Mouse (Mus musculus) forebrain, postnatal 0 days (tissue): ENCODE results near the gene Cpeb1. TPM values are rescaled to one million over a fixed set of nuclear protein-coding genes. Genes with fewer than 3 reads are reported as not detected.

Experiments
- ATAC-seq: fragments of 200-750 bp; cut with Nextera tagmentation; 2 replicates; pipeline ENCODE4 v1.8.0; 2017; ENCODE audit warnings: mild to moderate bottlenecking, moderate library complexity
- DNase-seq: peaks from one replicate; pipeline ENCODE4 v3.0.0-alpha.2; 2015
- H3K27ac ChIP-seq: fragments of 300-500 bp; sonication (generic); 2 replicates; pipeline ENCODE4 v1.5.1; 2014; ENCODE audit warnings: low read depth, mild to moderate bottlenecking, antibody characterized with exemption, low read length, moderate library complexity, mixed read lengths
- H3K27me3 ChIP-seq: fragments of 300-500 bp; sonication (generic); 2 replicates; pipeline ENCODE4 v1.6.1; 2014; ENCODE audit warnings: mild to moderate bottlenecking, low read length, mixed read lengths; ENCODE audit not compliant: insufficient read depth
- H3K36me3 ChIP-seq: fragments of 300-500 bp; sonication (generic); 2 replicates; pipeline ENCODE4 v1.6.1; 2014; ENCODE audit warnings: mild to moderate bottlenecking, moderate library complexity; ENCODE audit not compliant: insufficient read depth
- H3K4me1 ChIP-seq: fragments of 300-500 bp; sonication (generic); 2 replicates; pipeline ENCODE4 v1.6.1; 2014; ENCODE audit warnings: antibody characterized with exemption; ENCODE audit not compliant: insufficient read depth
- H3K4me2 ChIP-seq: fragments of 300-500 bp; sonication (generic); 2 replicates; pipeline ENCODE4 v1.6.1; 2014; ENCODE audit warnings: low read depth, mild to moderate bottlenecking, moderate library complexity
- H3K4me3 ChIP-seq: fragments of 300-500 bp; sonication (generic); 2 replicates; pipeline ENCODE4 v1.5.1; 2014; ENCODE audit warnings: low read depth, low read length, mixed read lengths
- H3K9ac ChIP-seq: fragments of 300-500 bp; sonication (generic); 2 replicates; pipeline ENCODE4 v1.6.1; 2014; ENCODE audit warnings: mild to moderate bottlenecking
- H3K9me3 ChIP-seq: fragments of 300-500 bp; sonication (generic); 2 replicates; pipeline ENCODE4 v1.6.1; 2016; ENCODE audit warnings: low read length
- CTCF ChIP-seq: sonication (generic); IDR thresholded peaks from 2 replicates; pipeline ENCODE4 v1.5.1; 2016; ENCODE audit warnings: antibody characterized with exemption, control low read depth, low read depth
- WGBS: fragments of 180-500 bp; shearing (Covaris S2); extraction: QIAGEN DNeasy Blood & Tissue Kit; methylation state at CpG from one replicate; pipeline ENCODE4 v1.1.7; 2014; 5-methylcytosine and 5-hydroxymethylcytosine counted together
- polyA plus RNA-seq: library from polyadenylated mRNA; unstranded; fragments of >200 nt; fragmentation: Nextera tagmentation; extraction: Ambion mirVana; gene quantifications from 2 replicates; pipeline ENCODE4 v1.2.1, GENCODE M21; 2015
- total RNA-seq: library from RNA; depleted of rRNA; stranded (reverse); fragments of >200 nt; gene quantifications from 2 replicates; pipeline ENCODE4 v1.2.3, GENCODE M21; 2014

The Cpeb1 gene
- total and polyA plus RNA-seq, 2 experiments from 2014 or later, result 5.1 to 6.7 TPM

DNA sequence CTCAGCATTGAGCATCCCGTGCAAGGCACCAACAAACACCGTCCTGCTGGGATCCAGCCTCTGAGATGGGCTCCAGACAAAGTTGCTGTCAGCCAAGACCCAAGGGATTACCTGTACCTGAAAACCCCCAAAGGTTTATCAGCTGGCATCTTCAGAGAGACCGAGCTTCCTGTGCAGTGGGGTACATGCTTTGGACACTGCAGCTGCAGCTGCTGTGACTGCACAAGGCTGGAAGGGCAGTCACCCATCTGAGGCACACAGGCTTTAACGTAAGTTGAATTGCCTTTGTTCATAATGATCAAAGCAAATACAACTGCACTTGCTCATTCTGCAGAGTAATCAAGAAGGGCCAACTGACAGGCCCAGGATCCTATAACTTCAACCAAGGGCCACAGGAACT, 103.4 kb downstream of the Cpeb1 start:
- Histone ChIP-seq H3K4me1 (no peaks in the 10 kb centered on the region), H3K4me2 (no peak overlapping the region), H3K27me3 (no peaks in the 10 kb centered on the region), H3K9me3 (no peaks in the 10 kb centered on the region), H3K36me3 (no peaks in the 10 kb centered on the region), H3K27ac (no peak overlapping the region), H3K4me3 (no peak overlapping the region), H3K9ac (no peak overlapping the region)
- no peak for TF ChIP-seq CTCF
- DNase-seq, result no peak
- no peak for ATAC-seq
- WGBS, result 77% methylated on average over 4 of the region's 4 CpGs

DNA sequence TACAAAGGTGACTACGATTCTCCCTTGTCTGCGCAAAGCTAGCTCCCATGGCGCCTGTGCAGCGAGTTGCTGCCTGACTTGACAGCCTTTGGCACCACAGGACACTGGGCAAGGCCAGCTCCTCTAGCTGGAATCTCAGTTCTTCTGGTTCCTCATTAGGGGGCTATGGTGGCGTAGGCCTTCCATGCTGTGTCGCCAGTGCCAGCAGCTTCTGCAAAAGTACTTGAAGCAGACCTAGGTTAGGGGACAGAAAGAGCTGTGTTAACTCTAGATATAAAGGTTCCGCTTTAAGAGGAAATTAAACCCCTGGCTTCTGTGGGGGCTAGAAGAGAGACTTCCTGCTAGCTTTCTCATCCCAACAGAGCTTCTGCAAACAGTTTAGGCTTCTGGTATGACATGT, 107.1 kb downstream of the Cpeb1 start:
- no peaks in the 10 kb centered on the region for H3K27me3 ChIP-seq
- DNase-seq (no peak), ATAC-seq (no peak)
- H3K4me1 ChIP-seq, result no peaks in the 10 kb centered on the region
- no peak overlapping the region for H3K4me2 ChIP-seq
- H3K9me3 ChIP-seq, result no peaks in the 10 kb centered on the region
- 44% methylated on average over 7 of the region's 7 CpGs for WGBS
- H3K36me3 ChIP-seq, result no peaks in the 10 kb centered on the region
- no peak for TF ChIP-seq CTCF
- no peak overlapping the region for H3K9ac ChIP-seq
- H3K4me3 ChIP-seq, result no peak overlapping the region
- H3K27ac ChIP-seq, result no peak overlapping the region

DNA sequence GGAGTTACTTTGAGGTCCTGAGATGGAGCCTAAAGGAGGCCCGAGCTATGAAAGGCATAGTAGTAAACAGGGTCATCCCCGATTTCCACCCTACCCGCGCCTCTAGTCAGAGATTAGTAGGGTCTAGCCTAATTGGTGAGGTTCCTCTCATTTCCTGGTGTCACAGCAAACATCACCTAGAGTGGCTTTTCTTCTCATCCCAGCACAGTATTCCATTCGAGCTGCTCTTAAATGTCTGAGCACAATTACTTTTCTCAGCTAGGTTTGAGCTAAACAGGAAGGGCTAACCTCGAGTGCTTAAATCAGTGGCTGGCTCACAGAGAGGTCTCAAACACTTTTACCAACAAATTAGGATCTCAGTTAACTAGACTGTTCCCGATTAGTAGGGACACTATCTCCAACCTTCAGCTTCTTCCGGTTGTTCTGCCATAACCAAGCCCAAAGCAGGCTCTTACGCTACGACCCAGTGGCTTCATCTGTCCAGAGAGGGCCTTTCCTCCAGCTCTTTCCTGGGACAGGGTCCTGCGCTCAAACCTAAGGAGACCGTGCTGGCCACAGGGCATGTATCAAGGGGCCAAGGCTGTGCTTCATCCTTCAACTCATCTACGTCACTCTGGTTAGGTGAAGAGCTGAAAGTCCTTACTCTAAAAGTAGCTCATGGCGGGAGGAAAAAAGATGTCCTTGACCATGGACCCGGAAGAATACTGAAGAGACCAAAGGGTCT, 109.7 kb downstream of the Cpeb1 start:
- Histone ChIP-seq H3K27ac (no peak overlapping the region; the same call in 1 of the 2 replicates), H3K4me3 (peak overlapping the region; percentile 84), H3K36me3 (peaks cover 12% of the 10 kb centered on the region), H3K4me2 (peak overlapping the region; percentile 45), H3K27me3 (no peaks in the 10 kb centered on the region), H3K4me1 (no peaks in the 10 kb centered on the region), H3K9me3 (no peaks in the 10 kb centered on the region), H3K9ac (peak overlapping the region; percentile 50)
- WGBS, result 61% methylated on average over 15 of the region's 15 CpGs
- DNase-seq (no peak), ATAC-seq (peak; percentile 50; the same call in 1 of the 2 replicates)
- TF ChIP-seq CTCF, result no peak

DNA sequence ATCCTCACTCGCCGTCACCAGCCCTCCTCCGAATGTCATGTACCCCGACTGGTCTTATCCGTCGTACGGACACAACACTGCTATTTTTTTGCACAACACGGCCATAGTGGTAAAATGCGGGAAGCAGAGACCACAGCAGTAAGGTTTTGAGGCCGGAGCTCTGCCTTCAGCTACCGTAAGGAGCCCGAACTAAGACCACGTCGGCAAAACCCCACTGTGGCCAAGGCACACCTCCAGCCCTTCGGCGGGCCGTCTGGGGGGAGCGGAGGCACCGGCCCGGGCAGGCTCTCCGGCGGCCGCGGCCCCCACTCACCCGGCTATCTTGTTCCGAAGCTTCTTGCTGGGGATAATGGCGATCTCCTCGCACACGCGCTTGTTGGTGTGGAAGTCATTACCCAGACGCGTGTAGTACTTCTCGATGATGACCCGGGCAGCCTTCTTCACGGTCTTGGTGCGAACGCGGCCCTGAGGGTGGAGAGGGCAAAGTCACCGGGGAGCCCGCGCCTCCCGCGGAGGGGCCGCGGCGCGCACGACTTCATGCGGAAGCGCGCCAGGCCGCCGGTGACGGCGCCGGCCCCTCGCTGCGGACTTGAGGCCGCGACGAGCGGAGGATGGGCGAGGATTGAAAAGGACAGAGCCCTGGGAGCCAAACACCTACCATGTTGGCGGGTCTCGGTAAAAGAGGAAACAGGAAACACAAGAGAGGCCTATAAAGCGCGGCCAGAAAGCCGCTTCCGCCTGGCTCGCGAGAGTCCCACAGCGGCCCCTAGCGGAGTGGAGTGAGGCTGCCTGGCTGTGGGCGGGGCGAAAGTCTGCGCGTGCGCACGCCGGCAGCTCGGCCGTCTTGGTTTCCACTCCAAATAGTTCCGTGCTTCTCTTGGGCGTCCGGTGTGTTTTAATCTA, 110.5 kb downstream of the Cpeb1 start, which contains the start of gene Rps17:
Gene Rps17 (minus strand): TSS at position 711 of the 903 bp plus-strand sequence.
- WGBS, result 1% methylated on average over 85 of the region's 85 CpGs
- Histone ChIP-seq H3K27me3 (no peaks in the 10 kb centered on the region), H3K4me1 (no peaks in the 10 kb centered on the region), H3K36me3 (peaks cover 20% of the 10 kb centered on the region), H3K27ac (peak within 1 kb of the TSS; percentile 69), H3K9ac (peak within 1 kb of the TSS; percentile 93), H3K4me3 (peak within 1 kb of the TSS; percentile 84), H3K9me3 (no peaks in the 10 kb centered on the region), H3K4me2 (peak within 1 kb of the TSS; percentile 79)
- ATAC-seq (peak; percentile 95), DNase-seq (peak; percentile 98)
- peak; percentile 95 for TF ChIP-seq CTCF

DNA sequence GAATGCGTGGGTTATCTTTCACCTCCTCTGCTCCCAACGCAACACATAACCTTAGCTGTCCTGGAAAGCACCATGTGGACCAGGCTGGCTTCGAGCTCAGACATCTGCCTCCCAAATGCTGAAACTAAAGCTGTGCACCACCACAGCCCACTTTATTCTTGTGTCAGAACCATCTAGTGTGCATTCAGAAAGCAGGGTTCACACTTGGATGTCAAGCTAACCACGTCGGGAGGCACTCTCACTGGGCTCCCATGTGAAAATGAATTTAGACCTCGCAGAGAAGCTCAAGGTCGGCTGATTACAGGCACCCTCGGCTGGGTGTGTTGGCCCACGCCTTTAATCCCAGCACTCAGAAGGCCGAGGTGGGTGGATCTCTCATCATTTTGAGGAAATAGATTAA, 111.4 kb downstream of the Cpeb1 start:
- no peak for DNase-seq
- 13% methylated on average over 10 of the region's 10 CpGs for WGBS
- no peak overlapping the region for H3K27ac ChIP-seq

DNA sequence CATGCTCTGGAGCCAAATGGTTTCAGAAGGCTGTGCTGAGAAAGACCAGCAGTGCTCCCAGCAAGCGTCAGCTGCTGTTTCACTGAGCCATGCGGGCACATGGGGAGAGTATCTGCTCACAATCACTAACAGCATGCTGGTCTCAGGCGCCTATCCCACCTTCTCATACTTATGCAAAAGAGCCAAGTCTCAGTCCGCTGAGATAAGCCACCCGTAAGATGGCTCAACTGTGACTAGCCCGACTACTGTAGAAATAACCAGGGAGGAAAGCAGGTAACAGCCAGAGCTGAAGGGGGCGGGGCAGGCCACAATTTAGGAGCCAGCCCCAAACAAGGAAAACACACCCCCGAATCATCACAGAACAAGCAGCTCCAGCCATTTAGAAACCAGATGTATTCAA, 111.9 kb downstream of the Cpeb1 start:
- Histone ChIP-seq H3K36me3 (peaks cover 25% of the 10 kb centered on the region), H3K4me2 (peak overlapping the region; percentile 79), H3K9me3 (no peaks in the 10 kb centered on the region), H3K27me3 (no peaks in the 10 kb centered on the region), H3K9ac (peak overlapping the region; percentile 93), H3K4me1 (no peaks in the 10 kb centered on the region), H3K27ac (no peak overlapping the region), H3K4me3 (peak overlapping the region; percentile 84)
- no peak for TF ChIP-seq CTCF
- WGBS, result 42% methylated on average over 8 of the region's 8 CpGs
- no peak for ATAC-seq
- no peak for DNase-seq

More for the DNA sequence above, 111.4 kb downstream of the Cpeb1 start:
- H3K4me1 ChIP-seq, result no peaks in the 10 kb centered on the region
- no peak for ATAC-seq
- H3K9me3 ChIP-seq, result no peaks in the 10 kb centered on the region
- H3K4me3 ChIP-seq, result peak overlapping the region; percentile 84
- H3K27me3 ChIP-seq, result no peaks in the 10 kb centered on the region
- peak overlapping the region; percentile 79 for H3K4me2 ChIP-seq
- peaks cover 25% of the 10 kb centered on the region for H3K36me3 ChIP-seq
- no peak for TF ChIP-seq CTCF
- peak overlapping the region; percentile 93 for H3K9ac ChIP-seq
